Mouse (Mus musculus) CH12.LX (cell line): ENCODE data around the gene Parp1. TPM values are rescaled to one million over a fixed set of nuclear protein-coding genes. Genes with fewer than 3 reads are reported as not detected.

Experiments used
- DNase-seq: peaks from one replicate; pipeline ENCODE4 v3.0.0-alpha.2; 2013; ENCODE audit errors: extremely low read depth
- H3K27ac ChIP-seq: 2 replicates; pipeline ENCODE4 v1.5.1; 2012; ENCODE audit warnings: low read depth, mild to moderate bottlenecking, control low read depth, moderate library complexity; ENCODE audit not compliant: insufficient read depth
- H3K27me3 ChIP-seq: replicated peaks from 2 replicates; pipeline ENCODE3; 2012; ENCODE audit warnings: inconsistent platforms
- H3K36me3 ChIP-seq, 2 experiments: replicated peaks in 1 of 2; 2 replicates each; pipeline versions ENCODE3 to v1.6.1; 2012; ENCODE audit warnings: inconsistent platforms in 1 of 2, low read length in 1 of 2, mild to moderate bottlenecking in 1 of 2, mixed read lengths in 1 of 2, moderate library complexity in 1 of 2; ENCODE audit not compliant: control insufficient read depth in 1 of 2, insufficient read depth in 1 of 2
- H3K4me1 ChIP-seq, 2 experiments: 2 replicates each; pipeline ENCODE4 v1.6.1; 2012; ENCODE audit warnings: inconsistent platforms in 1 of 2, moderate library complexity in 1 of 2; ENCODE audit not compliant: insufficient read depth in 2 of 2, control insufficient read depth in 1 of 2
- H3K4me2 ChIP-seq: 2 replicates; pipeline ENCODE4 v1.6.1; 2012; ENCODE audit warnings: low read depth, mild to moderate bottlenecking, control low read depth; ENCODE audit not compliant: poor library complexity, insufficient read depth, severe bottlenecking
- H3K4me3 ChIP-seq, 3 experiments: fragments of 150-350 bp in 1 of 3; sonication (generic) in 1 of 3; replicated peaks in 1 of 3; 2 replicates each; pipeline versions ENCODE3 to v1.5.1; 2011 to 2012; ENCODE audit warnings: low read depth in 2 of 3, low read length in 2 of 3, mild to moderate bottlenecking in 2 of 3, moderate library complexity in 2 of 3, control low read depth in 1 of 3, improper control_type of control experiment in 1 of 3, inconsistent platforms in 1 of 3, mixed read lengths in 1 of 3; ENCODE audit not compliant: poor library complexity in 1 of 3
- H3K79me2 ChIP-seq: replicated peaks from 2 replicates; pipeline ENCODE4 v1.6.1; 2012; ENCODE audit warnings: mild to moderate bottlenecking, moderate library complexity; ENCODE audit not compliant: control insufficient read depth, poor library complexity, insufficient read depth, severe bottlenecking; ENCODE audit errors: extremely low read depth
- H3K9ac ChIP-seq: 2 replicates; pipeline ENCODE4 v1.6.1; 2012; ENCODE audit warnings: low read depth, mild to moderate bottlenecking, control low read depth, moderate library complexity; ENCODE audit not compliant: insufficient read depth
- H3K9me3 ChIP-seq: replicated peaks from 2 replicates; pipeline ENCODE3; 2012; ENCODE audit warnings: low read length, inconsistent platforms, mixed read lengths
- BHLHE40 ChIP-seq: IDR thresholded peaks from 2 replicates; pipeline ENCODE4 v1.6.1; 2011; ENCODE audit warnings: mild to moderate bottlenecking, low read depth, low read length, improper control_type of control experiment
- CHD1 ChIP-seq: IDR thresholded peaks from 2 replicates; pipeline ENCODE4 v1.6.1; 2012; ENCODE audit warnings: low read depth, low read length, improper control_type of control experiment, inconsistent platforms
- CTCF ChIP-seq, 2 experiments: IDR thresholded peaks in 1 of 2; conservative IDR thresholded peaks in 1 of 2; 2 replicates each; pipeline ENCODE4 v1.5.1; 2011 to 2012; ENCODE audit warnings: low read depth in 2 of 2, low read length in 2 of 2, improper control_type of control experiment in 1 of 2, inconsistent platforms in 1 of 2, mild to moderate bottlenecking in 1 of 2, moderate library complexity in 1 of 2
- E2F4 ChIP-seq: IDR thresholded peaks from 2 replicates; pipeline ENCODE4 v1.6.1; 2011; ENCODE audit warnings: low read depth, low read length, improper control_type of control experiment; ENCODE audit not compliant: insufficient replicate concordance
- ELF1 ChIP-seq: IDR thresholded peaks from 2 replicates; pipeline ENCODE4 v1.6.1; 2014; ENCODE audit warnings: low read depth, mild to moderate bottlenecking, inconsistent platforms, low read length, improper control_type of control experiment
- EP300 ChIP-seq: IDR thresholded peaks from 2 replicates; pipeline ENCODE4 v1.6.1; 2011; ENCODE audit warnings: low read length, improper control_type of control experiment
- HCFC1 ChIP-seq: IDR thresholded peaks from 2 replicates; pipeline ENCODE4 v1.6.1; 2012; ENCODE audit warnings: low read depth, mild to moderate bottlenecking, inconsistent platforms, low read length, improper control_type of control experiment
- IRF4 ChIP-seq: IDR thresholded peaks from 2 replicates; pipeline ENCODE4 v1.6.1; 2014; ENCODE audit warnings: low read depth, mild to moderate bottlenecking, inconsistent platforms, low read length, improper control_type of control experiment
- JUND ChIP-seq: conservative IDR thresholded peaks from 2 replicates; pipeline ENCODE4 v1.6.1; 2011; ENCODE audit warnings: low read depth, low read length, improper control_type of control experiment
- KAT2A ChIP-seq: IDR thresholded peaks from 2 replicates; pipeline ENCODE4 v1.6.1; 2012; ENCODE audit warnings: low read length, improper control_type of control experiment, inconsistent platforms; ENCODE audit not compliant: insufficient replicate concordance
- MAFK ChIP-seq: IDR thresholded peaks from 2 replicates; pipeline ENCODE4 v1.6.1; 2011; ENCODE audit warnings: low read length, improper control_type of control experiment; ENCODE audit not compliant: insufficient replicate concordance
- MAX ChIP-seq: IDR thresholded peaks from 2 replicates; pipeline ENCODE4 v1.6.1; 2011; ENCODE audit warnings: low read length, improper control_type of control experiment
- MEF2A ChIP-seq: IDR thresholded peaks from 2 replicates; pipeline ENCODE4 v1.6.1; 2014; ENCODE audit warnings: low read depth, mild to moderate bottlenecking, inconsistent platforms, low read length, improper control_type of control experiment, borderline replicate concordance
- MXI1 ChIP-seq: IDR thresholded peaks from 2 replicates; pipeline ENCODE4 v1.6.1; 2011; ENCODE audit warnings: mild to moderate bottlenecking, low read depth, low read length, improper control_type of control experiment
- MYC ChIP-seq: IDR thresholded peaks from 2 replicates; pipeline ENCODE4 v1.6.1; 2011; ENCODE audit warnings: low read depth, mild to moderate bottlenecking, improper control_type of control experiment, low read length
- NELFE ChIP-seq: IDR thresholded peaks from 2 replicates; pipeline ENCODE4 v1.6.1; 2011; ENCODE audit warnings: low read depth, low read length, improper control_type of control experiment
- NRF1 ChIP-seq: IDR thresholded peaks from 2 replicates; pipeline ENCODE4 v1.6.1; 2014; ENCODE audit warnings: low read depth, mild to moderate bottlenecking, inconsistent platforms, low read length, improper control_type of control experiment, moderate library complexity
- POLR2A ChIP-seq: IDR thresholded peaks from 2 replicates; pipeline ENCODE4 v1.6.1; 2011; ENCODE audit warnings: low read depth, mild to moderate bottlenecking, improper control_type of control experiment, low read length
- POLR2AphosphoS2 ChIP-seq: IDR thresholded peaks from 2 replicates; pipeline ENCODE4 v1.6.1; 2011; ENCODE audit warnings: low read depth, low read length, improper control_type of control experiment
- RCOR1 ChIP-seq: conservative IDR thresholded peaks from 2 replicates; pipeline ENCODE4 v1.6.1; 2012; ENCODE audit warnings: low read depth, mild to moderate bottlenecking, inconsistent platforms, low read length, improper control_type of control experiment
- SIN3A ChIP-seq: IDR thresholded peaks from 2 replicates; pipeline ENCODE4 v1.6.1; 2012; ENCODE audit warnings: low read length, improper control_type of control experiment, inconsistent platforms
- SMC3 ChIP-seq: IDR thresholded peaks from 2 replicates; pipeline ENCODE4 v1.6.1; 2011; ENCODE audit warnings: low read depth, low read length, improper control_type of control experiment
- TCF12 ChIP-seq: IDR thresholded peaks from 2 replicates; pipeline ENCODE4 v1.6.1; 2014; ENCODE audit warnings: low read depth, mild to moderate bottlenecking, inconsistent platforms, low read length, improper control_type of control experiment
- USF1 ChIP-seq: IDR thresholded peaks from 2 replicates; pipeline ENCODE4 v1.6.1; 2014; ENCODE audit warnings: low read depth, mild to moderate bottlenecking, inconsistent platforms, low read length, improper control_type of control experiment
- USF2 ChIP-seq: conservative IDR thresholded peaks from 2 replicates; pipeline ENCODE4 v1.6.1; 2011; ENCODE audit warnings: low read depth, low read length, improper control_type of control experiment
- ZC3H11A ChIP-seq: IDR thresholded peaks from 2 replicates; pipeline ENCODE4 v1.6.1; 2012; ENCODE audit warnings: low read depth, mild to moderate bottlenecking, inconsistent platforms, low read length, improper control_type of control experiment
- ZKSCAN1 ChIP-seq: IDR thresholded peaks from 2 replicates; pipeline ENCODE4 v1.6.1; 2012; ENCODE audit warnings: low read depth, inconsistent platforms, low read length, improper control_type of control experiment, borderline replicate concordance
- ZMIZ1 ChIP-seq: IDR thresholded peaks from 2 replicates; pipeline ENCODE4 v1.6.1; 2012; ENCODE audit warnings: low read depth, mild to moderate bottlenecking, inconsistent platforms, low read length, improper control_type of control experiment
- ZNF384 ChIP-seq: IDR thresholded peaks from 2 replicates; pipeline ENCODE4 v1.6.1; 2012; ENCODE audit warnings: low read depth, low read length, improper control_type of control experiment, inconsistent platforms
- dilution Hi-C: fragments of 300-500 bp; cut with MboI; formaldehyde crosslinking; loops from 2 replicates; pipeline ENCODE4 v1.14.3; 2020; ENCODE audit warnings: low sequenced_read_pairs; ENCODE audit not compliant: extremely low pct_unique_long_range_greater_than_20kb, extremely low pct_ligation_motif_present
- in situ Hi-C: fragments of 300-500 bp; cut with MboI; formaldehyde crosslinking; loops from 3 replicates; pipeline ENCODE4 v1.14.3; 2019; ENCODE audit warnings: low sequenced_read_pairs, low pct_ligation_motif_present, low pct_unique_long_range_greater_than_20kb, mixed read lengths
- polyA plus RNA-seq: library from polyadenylated mRNA; unstranded; fragments of >175 nt; gene quantifications from 2 replicates; pipeline ENCODE4 v1.2.1, GENCODE M21; 2012; ENCODE audit warnings: low read depth; ENCODE audit not compliant: insufficient read length
- total RNA-seq, 2 experiments: library from RNA; depleted of rRNA; stranded (reverse); fragments of 300-350 nt in 1 of 2; fragments of >200 nt in 1 of 2; gene quantifications; 2 replicates each; pipeline ENCODE4 v1.2.3; 2012 to 2014

The Parp1 gene
- total and polyA plus RNA-seq, 3 experiments, result 310 to 313 (median 310) TPM

DNA sequence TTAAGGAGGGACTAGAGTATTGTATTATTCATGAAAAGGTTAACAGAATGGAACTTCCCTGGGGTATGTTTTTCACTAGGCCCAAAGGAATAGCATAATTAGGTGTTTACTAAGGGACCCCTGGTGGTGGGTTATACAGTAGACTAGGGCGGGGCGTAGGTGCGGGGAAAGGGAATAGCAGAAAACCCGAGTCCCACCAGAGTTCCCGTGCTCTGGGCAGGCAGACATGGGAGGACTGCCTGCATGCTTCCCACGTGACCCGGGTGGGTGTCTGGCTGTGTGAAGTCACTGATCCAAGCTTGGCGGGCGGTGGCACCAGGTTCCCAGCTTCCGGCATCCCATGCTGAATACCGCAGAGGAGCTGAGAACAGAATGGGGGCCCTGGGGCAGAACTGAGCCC, 36.1 kb upstream of the Parp1 start:
- in situ Hi-C loops, result loop anchor here (25.0 kb wide), 1 partner anchor 270 kb away; the partner anchor contains the start of gene Psen2
- no peak overlapping the region for H3K27ac ChIP-seq

DNA sequence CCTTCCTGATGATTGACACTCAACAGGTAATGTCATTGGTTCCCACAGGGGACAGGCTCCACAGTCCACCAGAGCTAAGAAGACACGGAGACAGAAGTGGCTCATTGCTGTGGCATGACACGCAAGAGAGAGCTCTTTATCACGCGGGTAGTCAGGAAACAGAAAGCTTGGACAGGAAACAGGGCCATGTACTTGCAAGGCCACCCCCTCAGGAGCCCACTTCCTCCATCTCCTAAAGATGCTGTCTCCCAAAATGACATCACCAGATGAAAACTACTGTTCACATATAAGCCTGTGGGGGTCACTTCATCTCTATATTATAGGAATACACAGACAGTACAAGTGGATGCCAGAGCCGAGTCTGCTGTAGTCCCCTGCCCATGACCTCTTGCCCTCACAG, 32.0 kb upstream of the Parp1 start:
- H3K9me3 ChIP-seq, result peaks cover 15% of the 10 kb centered on the region
- in situ Hi-C loops (loop anchor here (25.0 kb wide), 1 partner anchor 274 kb away; the partner anchor contains the start of gene Psen2), dilution Hi-C loops (no loop called here)
- no peak overlapping the region for H3K4me3 ChIP-seq
- H3K27me3 ChIP-seq, result no peaks in the 10 kb centered on the region
- H3K79me2 ChIP-seq, result no peaks in the 10 kb centered on the region
- H3K4me1 ChIP-seq, result peaks cover 22 to 78% of the 10 kb centered on the region in 2 experiments
- no peak for DNase-seq
- no peak overlapping the region for H3K9ac ChIP-seq
- no peak overlapping the region for H3K4me2 ChIP-seq
- no peak overlapping the region for H3K27ac ChIP-seq
- peaks cover 0 to 6% of the 10 kb centered on the region in 2 experiments for H3K36me3 ChIP-seq
- TF ChIP-seq MXI1 (0 out of 2 replicates have a peak, but pooled peaks have one; percentile 33), ZKSCAN1 (no peak), SIN3A (0 out of 2 replicates have a peak, but pooled peaks have one; percentile 41), EP300 (peak; percentile 25; the same call in 1 of the 2 replicates), ZC3H11A (no peak), HCFC1 (0 out of 2 replicates have a peak, but pooled peaks have one; percentile 11), MYC (no peak), ELF1 (peak; percentile 40; the same call in 1 of the 2 replicates), NELFE (no peak), E2F4 (no peak), MEF2A (no peak), CTCF (conservative IDR thresholded peaks at IDR 0.05 in 1 of 2, IDR thresholded peaks at IDR 0.05 in 1 of 2; ENCODE audit: low read depth in 2 of 2, low read length in 2 of 2) (0 out of 4 replicates have a peak, but pooled peaks of 1 of the 2 experiments have one; percentile 9), POLR2A (no peak), SMC3 (no peak; the same call in 1 of the 2 replicates), CHD1 (no peak), KAT2A (no peak), MAFK (no peak), USF1 (no peak), RCOR1 (no peak), BHLHE40 (0 out of 2 replicates have a peak, but pooled peaks have one; percentile 13), USF2 (no peak), TCF12 (no peak)

More for the DNA sequence above, 36.1 kb upstream of the Parp1 start:
- H3K4me1 ChIP-seq, result peaks cover 33 to 83% of the 10 kb centered on the region in 2 experiments
- dilution Hi-C loops, result no loop called here
- H3K36me3 ChIP-seq, result peaks cover 0 to 6% of the 10 kb centered on the region in 2 experiments
- no peak overlapping the region for H3K4me3 ChIP-seq
- no peak overlapping the region for H3K9ac ChIP-seq
- no peak overlapping the region for H3K4me2 ChIP-seq
- TF ChIP-seq MAX, result no peak
- TF ChIP-seq NRF1, result no peak
- TF ChIP-seq RCOR1, result no peak
- no peak for TF ChIP-seq BHLHE40
- no peak for TF ChIP-seq JUND
- TF ChIP-seq MAFK, result no peak
- no peak for TF ChIP-seq TCF12
- no peak for TF ChIP-seq E2F4
- no peak for TF ChIP-seq ZNF384
- no peak for TF ChIP-seq MXI1
- no peak for TF ChIP-seq HCFC1
- no peak for TF ChIP-seq POLR2AphosphoS2
- TF ChIP-seq CHD1, result no peak
- no peak for TF ChIP-seq USF1
- no peak for TF ChIP-seq ZMIZ1
- no peak for TF ChIP-seq MYC
- TF ChIP-seq IRF4, result no peak
- TF ChIP-seq NELFE, result no peak
- no peaks in the 10 kb centered on the region for H3K79me2 ChIP-seq
- DNase-seq, result no peak
- H3K27me3 ChIP-seq, result no peaks in the 10 kb centered on the region
- peaks cover 15% of the 10 kb centered on the region for H3K9me3 ChIP-seq
